Mouse (Mus musculus) liver, postnatal 0 days (tissue): ENCODE data around the gene Grm1.

ENCODE experiments used
- CTCF ChIP-seq: sonication (generic); IDR thresholded peaks from 2 replicates; pipeline ENCODE4 v1.5.1; 2016; ENCODE audit warnings: antibody characterized with exemption, low read depth
- EP300 ChIP-seq: IDR thresholded peaks from 2 replicates; pipeline ENCODE4 v1.6.1; 2016; ENCODE audit warnings: antibody characterized with exemption, low read depth, mild to moderate bottlenecking

GRCm38 (mm10) chr10:10949172-10949571 is 133.0 kb downstream of the Grm1 start:
- TF ChIP-seq EP300 (no peak), CTCF (no peak)
